Mouse (Mus musculus): Measurements from ENCODE around the gene Atp6v0a4. TPM values are rescaled to one million over a fixed set of nuclear protein-coding genes. Genes with fewer than 3 reads are reported as not detected.

Atp6v0a4 gene
- total and polyA plus RNA-seq, 3 experiments = 0.12 to 2.4 (median 2.0) TPM

DNA sequence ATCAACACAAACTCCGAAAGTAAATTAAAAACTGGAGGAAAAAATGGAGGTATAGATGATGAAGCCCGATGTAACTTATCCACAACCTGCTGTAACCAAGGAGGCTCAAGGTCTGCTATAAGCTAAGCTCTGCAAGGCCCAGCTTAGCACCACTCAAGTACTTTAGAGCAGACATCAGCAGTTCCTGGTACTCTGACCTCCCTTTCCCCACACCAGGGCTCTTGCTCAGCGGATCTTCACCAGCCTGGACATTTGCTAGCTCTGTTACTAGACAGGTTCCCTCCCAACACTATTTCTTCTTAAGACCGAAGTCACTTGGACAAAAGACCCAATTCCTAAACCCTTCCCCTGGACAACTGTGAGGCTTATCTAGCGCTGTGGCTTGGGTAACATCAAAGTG lies 496 bp upstream of the Atp6v0a4 start:
- no peak for DNase-seq

DNA sequence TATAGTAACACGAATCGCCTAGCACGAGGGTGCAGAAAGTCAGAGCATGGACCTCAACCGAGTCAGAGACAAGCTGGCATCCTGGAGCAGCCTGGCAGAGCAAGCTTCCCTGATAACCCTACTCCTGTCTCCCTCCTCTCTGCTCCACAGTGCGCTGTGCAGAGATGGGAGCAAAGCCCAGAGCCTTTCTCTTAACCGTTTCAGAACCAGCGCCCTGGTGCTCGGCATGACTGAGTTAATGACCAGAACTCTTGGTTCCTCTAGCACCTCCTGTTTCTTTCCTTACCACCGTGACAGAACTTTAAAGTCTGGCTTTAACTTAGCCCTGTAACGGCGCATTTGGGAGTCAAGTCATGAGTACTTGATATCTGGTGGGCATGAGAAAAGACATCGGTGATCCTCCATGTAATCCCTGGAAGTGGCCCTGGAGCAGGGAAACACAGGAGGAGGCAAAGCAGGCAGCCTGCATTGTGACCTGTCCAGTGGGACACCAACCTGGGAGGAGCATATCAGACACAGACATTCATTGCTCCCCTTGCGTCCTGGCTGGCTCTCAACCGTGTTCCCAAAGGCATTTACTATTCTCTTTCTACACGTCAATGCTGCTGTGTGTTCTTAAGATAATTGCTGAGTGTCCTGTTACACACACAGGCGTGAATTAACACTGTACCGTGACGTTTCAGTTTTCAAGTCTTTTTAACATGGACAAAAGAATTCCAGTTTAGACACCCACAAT lies 747 bp downstream of the Atp6v0a4 start:
- no peak for DNase-seq

DNA sequence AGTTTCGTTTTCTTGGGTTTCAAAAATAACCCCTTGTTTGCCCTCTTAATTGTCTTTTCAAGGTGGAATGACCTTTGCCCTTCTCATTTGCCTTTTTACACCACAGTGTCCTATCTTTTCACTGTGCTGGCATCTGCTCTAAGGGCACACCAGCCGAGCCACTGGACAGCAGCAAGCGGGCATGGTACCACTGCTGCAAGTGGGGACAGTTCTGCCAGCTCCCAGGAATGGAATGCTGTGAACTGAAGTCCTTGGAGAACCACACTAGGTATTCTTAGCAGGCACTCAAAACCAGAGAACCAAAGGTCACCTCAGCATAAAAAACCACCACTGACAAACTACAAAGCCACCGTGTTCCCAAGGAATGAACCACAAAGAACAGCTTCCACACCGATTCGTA lies 1.6 kb downstream of the Atp6v0a4 start:
- DNase-seq = no peak

DNA sequence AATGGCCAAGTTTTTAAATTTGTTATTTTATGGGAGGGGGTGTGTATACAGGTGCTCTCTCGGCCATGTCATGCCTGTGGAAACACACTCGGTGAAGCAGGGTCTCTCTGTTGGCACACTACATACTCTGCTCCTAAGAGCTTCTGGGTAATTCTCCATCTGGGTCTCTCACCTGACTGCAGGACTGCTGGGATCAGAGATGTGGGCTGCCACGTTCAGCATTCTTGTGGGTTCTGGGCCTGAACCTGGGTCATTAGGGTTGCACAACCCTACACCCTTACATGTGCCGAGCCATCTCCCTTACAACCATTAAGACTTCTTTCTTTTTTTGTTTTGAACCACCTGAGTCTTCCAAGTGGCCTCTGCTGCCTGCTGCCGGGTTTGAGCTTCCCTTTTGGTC lies 2.5 kb downstream of the Atp6v0a4 start:
- DNase-seq = no peak

DNA sequence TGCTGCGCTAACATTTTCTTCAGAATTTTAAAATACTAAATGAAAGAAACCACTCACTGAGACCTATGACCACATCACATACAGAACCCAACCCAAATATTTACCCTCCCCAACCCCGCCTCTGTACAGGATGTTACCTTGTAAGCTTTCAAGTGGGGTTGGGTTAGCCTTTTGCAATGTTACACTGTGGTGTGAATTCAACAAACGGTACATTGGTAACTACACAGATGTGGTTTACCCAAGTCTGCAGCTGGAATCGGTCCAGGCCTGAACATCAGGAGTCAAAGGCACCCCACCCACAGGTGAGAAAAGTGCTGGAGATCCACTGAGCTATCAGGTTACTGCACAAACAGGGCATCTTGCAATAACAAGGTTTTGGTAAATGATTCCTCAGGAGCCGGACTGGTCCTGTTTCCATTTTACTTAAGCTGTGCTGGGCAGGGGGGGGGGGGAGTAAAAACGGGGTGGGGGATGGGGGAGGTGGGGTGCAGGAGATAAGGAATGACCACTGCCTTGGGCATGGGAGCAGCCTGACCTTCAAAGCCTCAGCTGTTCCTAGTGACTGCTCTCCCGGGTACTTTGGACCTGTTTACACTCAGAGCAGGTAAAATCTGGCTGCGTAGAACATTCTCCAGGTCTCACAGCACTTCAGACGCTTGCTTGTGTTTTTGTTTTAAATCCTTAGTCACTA lies 3.6 kb downstream of the Atp6v0a4 start:
- no peak for DNase-seq

DNA sequence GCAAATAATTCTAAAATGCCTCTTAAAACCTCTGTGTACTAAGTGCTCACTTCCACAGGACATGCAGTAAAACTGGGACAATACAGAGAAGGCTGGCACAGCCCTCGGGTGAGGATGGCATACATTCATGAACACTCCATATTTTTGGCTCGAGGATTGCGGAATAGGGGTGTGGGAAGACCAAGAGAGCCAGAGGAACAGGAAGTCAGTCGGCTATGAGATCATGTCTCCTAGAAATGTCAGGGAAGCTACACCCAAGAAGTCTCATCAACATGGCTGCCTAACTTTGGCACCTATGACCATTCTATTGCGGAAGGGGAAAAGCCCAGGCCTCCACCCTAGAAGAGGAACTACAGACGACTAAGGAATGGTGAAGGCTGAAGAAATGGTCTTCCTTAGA lies 6.0 kb downstream of the Atp6v0a4 start:
- no peak for DNase-seq

DNA sequence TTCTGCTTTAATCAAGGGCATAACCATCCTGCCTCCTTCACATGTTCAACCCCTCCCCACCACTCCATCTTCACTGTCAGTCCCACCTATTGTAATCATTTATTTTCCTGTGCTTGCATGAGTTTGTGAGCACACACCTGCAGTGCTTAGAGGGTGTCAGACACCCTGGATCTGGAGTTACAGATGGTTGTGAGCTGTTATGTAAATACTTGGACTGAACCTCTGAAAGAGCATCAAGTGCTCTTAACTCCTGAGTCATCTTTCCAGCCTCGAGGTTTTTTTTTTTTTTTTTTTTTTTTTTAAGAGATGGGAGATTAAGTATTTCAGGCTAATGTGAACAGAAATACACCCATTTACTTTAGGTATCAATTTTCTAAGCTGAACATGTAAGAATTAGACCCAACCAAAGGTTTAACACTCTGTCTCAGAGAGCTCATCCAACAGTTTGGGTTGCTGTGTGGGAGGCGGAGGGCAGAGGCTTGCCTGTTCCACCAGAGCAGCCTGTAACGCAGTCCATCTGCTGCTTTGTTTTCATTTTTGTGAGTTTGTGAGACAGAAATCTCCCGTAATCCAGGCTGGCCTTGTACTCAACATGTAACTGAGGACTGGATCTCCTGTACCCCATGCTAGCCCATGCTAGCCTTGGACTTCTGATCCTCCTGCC lies 8.1 kb downstream of the Atp6v0a4 start:
- DNase-seq = no peak

DNA sequence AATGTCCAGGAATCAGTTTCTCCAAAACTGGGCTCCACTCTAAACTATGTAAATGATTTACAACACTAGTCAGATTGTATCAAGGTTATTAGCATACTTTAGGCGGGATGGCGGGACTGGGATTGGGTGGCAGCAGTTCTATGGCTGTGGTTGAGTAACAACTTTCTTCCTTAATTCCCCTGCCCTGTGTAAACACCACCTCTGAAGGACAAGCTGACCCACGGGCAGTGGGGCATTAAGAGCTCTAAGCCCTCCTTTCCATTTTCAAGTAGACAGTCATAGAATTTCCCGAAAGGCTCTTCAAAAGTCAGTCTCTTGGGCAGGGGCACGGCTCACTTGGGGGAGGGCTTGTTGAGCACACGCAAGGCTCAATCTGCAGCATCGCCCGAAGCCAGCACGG lies 13.5 kb downstream of the Atp6v0a4 start:
- DNase-seq = no peak

DNA sequence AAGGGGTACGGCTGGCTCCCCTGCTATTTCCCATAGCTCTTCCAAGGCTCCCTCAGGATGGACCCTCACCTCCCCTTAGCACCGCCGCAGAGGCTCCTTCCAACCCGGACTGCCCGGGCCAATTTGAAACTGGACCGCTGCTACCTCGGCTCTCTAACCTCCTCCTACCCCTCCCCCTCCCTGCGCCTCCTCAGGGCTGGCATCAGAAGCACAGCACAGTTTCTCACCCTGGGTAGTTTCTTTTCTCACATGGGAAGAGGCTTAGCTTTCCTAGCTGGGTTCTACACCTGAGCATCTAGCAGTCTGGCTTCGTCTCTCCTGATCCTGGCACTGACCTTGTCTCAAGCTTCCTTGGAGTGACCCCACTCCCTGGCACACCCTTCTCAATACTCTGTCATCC lies 14.5 kb downstream of the Atp6v0a4 start:
- no peak for DNase-seq

DNA sequence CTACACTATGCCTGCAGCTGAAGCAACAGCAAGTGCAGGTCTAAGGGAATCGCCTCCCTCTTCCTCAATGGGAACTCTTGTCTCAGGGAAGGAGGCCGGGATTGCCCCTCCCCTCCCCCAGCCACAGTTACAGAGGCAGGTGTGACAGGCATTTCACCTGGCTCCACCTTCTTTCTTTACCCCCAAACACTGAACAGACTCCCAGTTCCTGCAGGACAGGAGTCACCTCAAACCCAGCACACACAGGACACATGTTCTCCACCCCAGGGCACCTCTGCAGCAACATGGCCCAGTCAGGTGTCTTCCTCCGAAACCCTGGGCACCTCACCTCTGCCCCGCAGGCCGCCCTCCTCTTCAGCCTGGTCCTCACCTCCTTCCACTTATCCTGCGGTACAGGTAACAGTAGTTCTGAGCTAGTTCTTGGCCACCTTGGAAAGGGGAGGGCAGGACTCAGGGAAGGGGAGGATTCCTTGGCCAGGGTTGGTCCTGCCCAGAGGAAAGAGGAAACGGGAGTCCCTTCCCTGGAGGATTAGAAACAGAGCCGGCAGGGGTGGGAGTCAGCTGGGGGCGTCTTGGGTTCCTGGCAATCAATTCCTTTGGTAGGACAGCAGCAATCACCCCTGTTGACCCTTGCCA lies 15.1 kb downstream of the Atp6v0a4 start, which contains the start of gene Tmem213:
TSS of gene Tmem213 (plus strand) at position 96 of the 636 bp plus-strand sequence.
- no peak for DNase-seq

DNA sequence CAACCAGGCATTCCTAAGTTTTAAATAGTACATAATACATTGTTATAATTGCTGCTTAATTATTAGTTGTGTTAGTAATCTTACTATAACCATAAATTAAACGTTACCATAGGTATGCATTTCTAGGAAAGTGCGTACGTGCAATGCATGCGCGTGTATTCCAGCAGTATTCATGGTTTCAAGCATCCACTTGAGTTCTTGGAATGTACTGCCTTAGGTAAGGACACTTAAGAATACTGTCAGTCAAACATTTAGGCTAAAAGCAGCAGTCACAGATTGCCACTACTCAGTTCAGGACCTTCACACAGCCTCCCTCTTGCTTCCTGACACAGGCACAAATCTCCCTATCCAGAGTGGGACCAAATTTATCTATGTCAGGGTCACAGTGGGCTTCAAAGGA lies 15.9 kb downstream of the Atp6v0a4 start:
- DNase-seq = no peak

DNA sequence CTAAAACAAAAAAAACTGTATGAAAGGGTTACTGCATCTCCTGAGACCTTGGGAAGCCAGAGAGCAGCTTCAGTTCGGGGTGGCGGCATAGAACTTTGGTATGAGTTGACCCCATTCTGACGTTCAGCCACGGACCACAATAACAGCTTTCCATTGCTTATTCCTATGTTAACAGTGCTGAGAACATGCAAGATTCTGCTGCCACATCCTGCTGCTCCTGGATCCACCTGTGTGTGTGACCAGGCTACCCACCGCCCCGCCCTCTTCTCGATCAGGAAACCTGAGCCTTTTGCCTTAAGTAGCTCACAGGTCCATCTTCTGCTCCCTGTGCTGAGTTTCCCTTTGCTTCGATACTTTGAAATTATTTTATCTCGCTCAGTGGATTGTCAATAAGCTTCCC lies 18.5 kb downstream of the Atp6v0a4 start:
- DNase-seq = no peak

DNA sequence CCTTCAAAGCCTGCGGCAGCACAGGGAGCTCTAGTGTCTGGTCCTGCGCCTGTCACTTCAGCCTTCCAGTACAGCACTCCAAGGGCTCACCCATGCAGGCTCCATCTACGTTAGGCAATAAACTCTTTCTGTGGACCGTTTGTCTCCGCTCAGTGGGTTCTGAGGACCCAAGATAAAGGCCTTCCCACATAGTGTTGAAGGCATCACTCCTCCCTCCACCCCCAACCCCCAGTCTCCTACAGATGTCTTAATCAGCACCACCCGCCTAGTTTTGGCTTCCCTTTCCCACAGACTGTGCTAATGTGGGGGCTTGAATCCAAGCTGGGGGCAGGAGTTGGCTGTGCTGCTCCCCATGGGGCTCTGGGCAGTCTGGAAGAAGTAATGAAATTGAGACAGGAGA lies 20.6 kb downstream of the Atp6v0a4 start:
- no peak for DNase-seq

DNA sequence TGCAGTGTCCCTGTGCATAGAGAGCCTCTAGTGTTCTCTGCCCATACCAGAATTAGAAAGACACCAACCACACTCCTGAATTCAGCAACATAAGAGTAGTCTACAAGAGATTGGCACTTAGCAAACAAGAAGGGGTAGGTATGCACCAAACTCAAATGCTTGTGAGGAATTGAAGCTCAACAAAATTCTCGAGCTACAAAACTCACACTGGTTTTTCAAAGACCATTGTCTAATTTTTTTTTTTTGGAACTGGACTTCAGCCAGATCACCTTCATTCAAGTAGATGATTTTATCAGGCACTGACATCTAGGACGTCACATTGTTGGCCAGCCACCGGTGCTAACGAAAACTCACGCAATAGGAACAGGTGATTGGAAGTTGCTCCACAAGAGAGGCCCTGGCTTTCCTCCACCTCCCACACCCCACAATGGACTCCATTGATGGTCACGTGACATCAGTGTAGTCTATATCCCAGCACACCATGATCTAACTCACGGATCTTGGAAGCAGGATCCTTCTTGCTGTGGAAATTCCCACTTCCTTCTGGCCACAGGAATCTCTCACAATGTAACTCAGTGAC lies 22.1 kb downstream of the Atp6v0a4 start:
- DNase-seq = no peak

DNA sequence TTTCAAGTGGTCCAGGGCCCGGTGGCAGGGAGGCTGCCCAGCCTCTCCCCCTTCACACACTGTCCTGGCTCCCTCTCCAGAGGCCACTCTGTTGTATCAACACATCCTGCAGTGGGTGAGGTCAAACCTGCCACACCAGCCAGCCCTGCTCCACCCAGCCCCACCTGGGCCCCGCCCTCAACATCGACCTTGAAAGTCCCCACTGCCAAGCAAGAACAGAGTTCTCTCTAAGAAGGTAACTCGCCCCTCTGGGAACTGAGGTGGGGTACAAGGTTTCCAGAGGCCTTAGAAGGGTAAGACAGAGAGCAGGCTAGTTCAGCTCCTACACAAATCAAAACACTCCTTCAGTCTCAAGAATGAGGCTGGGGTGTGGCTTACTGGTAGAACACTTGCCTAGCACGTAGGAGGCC lies 27.4 kb downstream of the Atp6v0a4 start:
- no peak for DNase-seq

DNA sequence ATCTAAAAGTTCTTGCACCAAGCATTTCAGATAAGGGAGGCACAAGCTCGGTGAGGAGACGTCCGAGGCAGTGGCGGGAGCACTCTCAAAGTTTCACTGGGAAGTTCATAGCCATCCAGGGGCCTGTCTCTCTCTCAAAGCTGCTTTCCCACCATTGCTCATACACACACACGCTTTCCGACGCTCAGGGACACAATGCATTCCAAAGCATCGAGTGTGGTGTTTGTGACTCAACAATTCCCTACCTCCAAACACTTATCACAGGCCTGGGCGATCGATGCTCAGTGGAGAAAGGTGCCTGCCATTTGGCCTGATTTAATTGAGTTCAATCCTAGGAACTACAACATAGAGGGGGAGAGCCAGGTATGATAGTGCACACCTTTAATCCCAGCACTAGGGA lies 29.7 kb downstream of the Atp6v0a4 start:
- DNase-seq = no peak

DNA sequence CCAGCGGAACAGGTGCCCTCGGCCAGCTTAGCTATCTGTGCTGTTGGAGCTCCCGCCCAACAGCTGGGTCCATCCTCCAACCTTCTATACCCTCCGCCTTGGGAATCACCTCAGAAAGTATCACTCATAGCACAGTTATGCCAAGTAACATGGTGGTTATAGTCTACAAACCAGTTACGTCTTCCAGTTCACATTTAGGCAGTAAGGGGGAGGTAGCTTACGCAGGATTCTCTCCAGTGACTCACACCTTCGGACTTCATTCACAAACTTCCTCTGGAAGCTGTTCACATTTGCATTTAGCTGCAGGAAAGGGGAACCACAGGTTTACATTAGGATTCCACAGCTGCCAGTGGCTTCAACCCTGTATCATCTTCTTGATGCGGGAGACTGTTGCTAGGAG lies 31.8 kb downstream of the Atp6v0a4 start:
- no peak for DNase-seq

DNA sequence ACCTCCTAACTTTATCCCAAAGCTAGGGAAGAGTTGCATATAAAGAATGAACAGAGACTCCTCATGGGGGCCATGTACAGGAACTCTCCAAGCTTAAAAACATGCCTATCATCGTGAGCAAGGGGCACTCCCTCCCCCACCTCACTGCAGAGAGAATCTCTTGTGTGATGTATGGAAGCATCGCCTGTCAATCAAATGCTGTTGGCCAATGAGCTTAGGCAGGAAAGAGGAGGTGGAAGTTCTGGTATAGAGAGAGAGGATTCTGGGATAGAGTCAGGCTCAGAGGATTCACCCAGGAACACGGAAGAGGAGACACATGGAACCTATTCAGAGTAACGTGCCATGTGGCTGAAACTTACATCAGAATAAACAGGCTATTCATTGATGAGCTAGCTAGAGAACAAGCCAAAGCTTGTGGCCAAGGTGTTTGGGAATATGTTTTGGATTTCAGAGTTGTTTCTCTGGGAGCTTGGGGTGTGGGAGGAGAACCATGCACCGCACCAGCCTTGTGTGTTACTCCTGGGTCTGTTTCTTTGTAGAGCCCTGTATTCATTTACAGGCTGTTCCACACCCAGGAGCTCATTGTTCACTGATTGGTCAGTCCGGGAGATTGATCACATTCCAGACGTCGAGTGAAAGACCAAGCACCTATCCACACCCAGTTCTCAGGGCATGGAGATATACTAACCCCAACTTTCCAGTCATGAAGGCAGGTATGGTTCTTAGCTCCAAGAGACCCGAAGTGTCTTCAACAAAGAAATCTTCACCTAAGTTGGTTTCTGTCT lies 37.0 kb downstream of the Atp6v0a4 start:
- no peak for DNase-seq

DNA sequence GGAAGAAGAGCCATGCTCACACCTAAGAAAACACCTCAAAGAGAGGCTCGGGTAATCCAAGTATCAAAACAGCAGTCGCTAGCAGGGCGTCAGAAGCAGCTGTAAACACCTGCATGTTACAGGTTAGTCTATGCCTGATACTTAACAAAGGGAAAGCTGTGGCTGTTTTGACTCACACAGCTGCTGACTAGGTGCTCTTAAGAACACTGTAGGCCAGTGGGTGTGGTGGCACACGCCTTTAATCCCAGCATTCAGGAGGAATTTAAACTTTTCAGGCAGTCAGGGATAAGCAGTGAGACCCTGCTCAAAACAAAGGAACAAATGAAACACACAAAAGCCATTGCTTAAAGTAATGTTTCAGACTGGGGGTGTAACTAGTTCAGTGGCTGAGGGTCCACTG lies 41.2 kb downstream of the Atp6v0a4 start:
- no peak for DNase-seq

DNA sequence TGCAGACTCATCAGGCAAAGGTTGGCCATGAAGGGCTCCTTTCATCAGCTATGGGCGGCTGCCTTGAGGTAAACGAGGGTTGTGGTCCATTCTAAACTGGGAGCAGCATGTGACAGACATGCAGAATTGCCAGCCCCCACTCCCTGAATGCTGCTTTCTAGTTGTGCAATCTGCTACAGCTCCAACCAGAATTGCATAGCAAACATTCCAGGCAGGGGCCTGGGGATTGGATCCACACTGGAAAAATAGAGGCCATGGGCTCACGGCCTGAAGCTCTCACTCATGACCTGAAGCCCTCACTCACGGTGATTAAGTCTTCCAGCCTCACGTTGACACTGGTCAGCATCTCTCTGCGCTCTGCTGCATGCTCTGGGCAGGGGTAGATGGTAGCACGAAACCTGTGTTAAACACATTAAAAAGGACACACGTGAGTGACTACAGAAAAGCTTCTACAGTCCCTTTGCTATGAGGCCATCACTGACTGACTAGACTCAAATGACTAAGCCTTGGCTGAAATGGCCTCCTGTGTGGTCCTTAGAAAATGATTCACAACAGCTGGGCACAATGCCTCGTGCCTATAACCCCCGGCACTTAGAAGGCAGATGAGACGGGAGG lies 42.6 kb downstream of the Atp6v0a4 start:
- DNase-seq = no peak

DNA sequence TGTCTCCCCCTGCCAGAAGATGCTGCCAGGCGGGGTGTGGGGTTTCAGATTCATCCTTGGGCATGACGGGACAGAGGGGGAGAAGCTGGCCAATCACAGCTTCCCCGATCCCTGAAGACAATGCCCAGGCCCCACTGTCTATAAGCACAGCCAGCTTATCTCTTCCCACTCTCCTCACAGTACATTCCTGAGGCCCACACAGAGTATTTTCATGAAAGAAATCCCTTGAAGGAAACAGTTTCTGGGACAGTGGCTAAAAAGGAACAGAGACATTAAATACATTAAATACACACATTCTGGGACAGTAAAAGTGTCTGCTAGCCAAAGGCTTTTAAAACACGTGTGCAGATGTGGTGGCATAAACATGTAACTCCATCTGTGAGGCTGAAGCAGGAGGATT lies 44.0 kb downstream of the Atp6v0a4 start:
- no peak for DNase-seq

All from adrenal gland, adult 2 months (tissue).